Mouse (Mus musculus) cerebral cortex, adult 2 months (tissue): ENCODE results near the gene Trim63.

ENCODE experiments used
- WGBS: fragments of 180-500 bp; shearing (Covaris S2); methylation state at CpG from one replicate; pipeline ENCODE4 v1.1.7; 2018; 5-methylcytosine and 5-hydroxymethylcytosine counted together

Gene Trim63

GRCm38 (mm10) chr4:134314876-134315275 is at the start of gene Trim63:
Gene Trim63, plus strand, starts transcription at chr4:134315120.
- WGBS = 60% methylated on average over 11 of the region's 11 CpGs

- 67% methylated on average over 9 of the region's 9 CpGs for WGBS
These were observed 48.9 kb upstream of the Trim63 start for GRCm38 (mm10) chr4:134265860-134266585.

DNA sequence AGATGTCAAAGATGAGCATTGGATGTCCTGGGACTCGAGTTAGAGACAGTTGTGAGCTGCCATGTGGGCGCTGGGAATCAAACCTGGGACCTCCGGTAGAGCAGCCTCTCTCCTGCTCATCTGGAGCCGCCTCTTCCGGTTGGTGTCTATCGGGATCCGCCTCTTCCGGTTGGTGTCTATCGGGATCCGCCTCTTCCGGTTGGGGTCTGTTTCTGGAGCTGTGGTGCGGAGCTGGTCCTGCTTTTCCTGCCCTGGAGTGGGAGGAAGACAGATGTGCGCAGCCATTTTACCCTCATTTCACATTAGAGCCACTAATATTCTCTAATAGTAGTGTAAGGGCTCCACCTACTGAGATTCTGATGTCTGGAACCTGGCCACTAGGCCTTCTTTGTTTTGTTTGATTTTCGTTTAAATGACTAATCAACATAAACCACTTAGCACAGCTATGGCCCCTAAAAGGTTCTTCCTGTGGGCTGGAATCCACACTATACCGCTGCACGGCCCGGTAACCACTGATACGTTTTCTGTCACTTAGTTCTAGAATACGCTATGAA is 46.7 kb upstream of the Trim63 start:
- WGBS = 82% methylated on average over 19 of the region's 19 CpGs

- WGBS = 92% methylated on average over 7 of the region's 7 CpGs
These were observed 42.9 kb upstream of the Trim63 start for GRCm38 (mm10) chr4:134271979-134272378.

- 36% methylated on average over 12 of the region's 13 CpGs for WGBS
These were observed 42.0 kb upstream of the Trim63 start for GRCm38 (mm10) chr4:134272731-134273416.

DNA sequence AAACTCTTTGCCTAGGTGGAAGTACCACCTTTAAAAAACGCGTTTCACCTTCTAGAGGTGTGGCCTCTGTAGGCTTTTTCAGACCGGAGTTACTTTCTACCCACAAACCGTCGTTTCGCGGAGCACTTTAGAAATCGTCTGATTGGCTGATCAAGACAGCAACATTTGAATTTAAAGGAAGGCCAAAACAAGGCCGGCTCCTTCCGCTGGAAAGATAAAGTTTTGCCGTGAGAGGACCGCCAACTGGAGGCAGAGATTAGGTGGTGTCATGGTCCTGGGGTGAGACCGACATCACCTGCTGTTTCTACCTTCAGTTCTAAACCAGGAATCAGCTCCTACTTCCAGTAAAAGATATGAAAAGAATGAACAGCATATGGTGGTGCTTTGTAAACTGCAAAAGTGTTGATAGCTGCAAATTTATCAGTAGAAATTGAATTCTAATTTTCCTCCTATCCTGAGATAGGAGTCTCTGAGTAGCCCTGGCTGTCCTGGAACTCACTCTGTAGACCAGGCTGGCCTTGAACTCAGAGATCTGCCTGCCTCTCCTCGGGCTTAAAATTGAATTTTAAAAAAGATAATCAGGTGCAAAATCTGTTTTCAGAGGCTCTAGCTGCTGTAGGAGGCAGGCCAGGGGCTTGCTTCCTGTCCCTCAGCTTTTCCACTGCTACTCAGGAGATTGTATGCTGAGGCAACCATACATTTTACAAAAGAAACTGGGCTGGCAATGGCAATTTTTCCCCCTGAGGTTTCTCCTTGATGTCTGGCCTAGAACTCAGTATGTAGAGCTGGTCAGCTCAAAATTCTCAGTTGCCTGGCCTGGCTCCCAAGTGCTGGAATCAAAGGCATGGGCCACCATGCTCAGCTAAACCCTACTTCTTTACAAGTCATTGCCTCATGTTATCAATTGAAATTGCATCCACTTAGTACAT is 41.2 kb upstream of the Trim63 start:
- WGBS = 12% methylated on average over 14 of the region's 14 CpGs

DNA sequence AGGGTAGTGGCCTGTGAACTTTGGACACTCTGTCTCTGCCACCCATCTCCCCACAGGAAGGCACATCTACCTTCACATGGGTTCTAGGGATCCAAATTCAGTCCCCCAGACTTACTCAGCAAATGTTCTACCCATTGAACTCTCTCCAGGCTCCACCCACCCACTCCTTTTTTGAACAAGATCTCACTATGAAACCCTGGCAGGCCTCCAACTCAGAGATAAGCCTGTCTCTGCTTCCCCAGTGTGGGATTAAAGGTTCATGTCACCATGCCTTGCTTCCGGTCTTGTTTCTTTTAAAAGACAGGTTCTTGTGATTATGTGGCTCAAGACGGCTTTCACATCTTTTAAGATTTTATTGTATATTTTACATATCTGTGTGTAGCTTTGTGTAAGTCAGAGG is 30.0 kb upstream of the Trim63 start:
- WGBS = 98% methylated on average over 2 of the region's 2 CpGs

- 2% methylated on average over 59 of the region's 59 CpGs for WGBS
These were observed 28.4 kb upstream of the Trim63 start for GRCm38 (mm10) chr4:134286226-134287167.

DNA sequence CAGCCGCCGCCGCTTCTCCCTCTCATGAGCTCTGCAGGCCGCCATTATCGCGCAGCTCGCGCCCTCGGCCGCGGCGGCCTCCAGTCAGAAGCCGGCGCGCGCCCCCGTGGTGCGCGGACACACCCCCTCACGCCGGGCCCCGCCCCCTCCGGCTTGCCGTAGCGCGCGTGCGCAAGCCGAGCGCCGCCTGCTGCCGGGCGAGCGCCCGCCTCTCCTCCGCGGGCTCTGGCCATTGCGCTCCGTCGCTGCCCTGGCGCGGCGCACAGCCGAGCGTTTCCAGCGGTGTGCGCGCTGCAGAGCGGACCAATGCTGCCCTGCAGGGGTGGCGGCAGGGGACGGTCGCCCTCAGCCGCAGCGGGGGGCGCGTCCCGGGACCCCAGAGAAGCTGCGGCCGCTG is 27.8 kb upstream of the Trim63 start:
- under 1% methylated on average over 57 of the region's 59 CpGs for WGBS

DNA sequence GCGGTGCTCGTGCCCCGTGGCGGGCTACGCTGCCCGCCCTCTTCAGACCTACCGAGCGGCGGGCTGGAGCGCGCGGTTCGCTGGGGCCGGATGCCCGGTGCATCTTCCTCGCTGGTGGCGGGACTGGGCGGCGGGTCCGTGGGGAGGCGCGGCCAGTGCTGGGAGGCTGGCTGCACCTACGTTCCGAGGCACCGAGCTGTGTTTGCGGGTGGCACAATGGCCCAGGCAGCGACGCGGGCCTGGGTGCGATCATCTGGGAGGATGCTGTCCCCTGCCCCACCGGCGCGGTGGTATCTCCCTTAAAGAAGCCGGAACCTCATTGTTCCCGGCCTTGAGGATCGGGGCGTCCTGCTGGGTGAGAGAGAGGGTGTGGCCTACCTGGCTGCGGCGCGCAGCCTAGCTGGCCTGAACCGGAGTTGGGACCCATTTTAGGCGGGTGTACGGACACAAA is 27.3 kb upstream of the Trim63 start, which contains the start of gene Pdik1l:
TSS of gene Pdik1l (minus strand) at position 321 of the 451 bp plus-strand sequence.
- under 1% methylated on average over 43 of the region's 43 CpGs for WGBS

DNA sequence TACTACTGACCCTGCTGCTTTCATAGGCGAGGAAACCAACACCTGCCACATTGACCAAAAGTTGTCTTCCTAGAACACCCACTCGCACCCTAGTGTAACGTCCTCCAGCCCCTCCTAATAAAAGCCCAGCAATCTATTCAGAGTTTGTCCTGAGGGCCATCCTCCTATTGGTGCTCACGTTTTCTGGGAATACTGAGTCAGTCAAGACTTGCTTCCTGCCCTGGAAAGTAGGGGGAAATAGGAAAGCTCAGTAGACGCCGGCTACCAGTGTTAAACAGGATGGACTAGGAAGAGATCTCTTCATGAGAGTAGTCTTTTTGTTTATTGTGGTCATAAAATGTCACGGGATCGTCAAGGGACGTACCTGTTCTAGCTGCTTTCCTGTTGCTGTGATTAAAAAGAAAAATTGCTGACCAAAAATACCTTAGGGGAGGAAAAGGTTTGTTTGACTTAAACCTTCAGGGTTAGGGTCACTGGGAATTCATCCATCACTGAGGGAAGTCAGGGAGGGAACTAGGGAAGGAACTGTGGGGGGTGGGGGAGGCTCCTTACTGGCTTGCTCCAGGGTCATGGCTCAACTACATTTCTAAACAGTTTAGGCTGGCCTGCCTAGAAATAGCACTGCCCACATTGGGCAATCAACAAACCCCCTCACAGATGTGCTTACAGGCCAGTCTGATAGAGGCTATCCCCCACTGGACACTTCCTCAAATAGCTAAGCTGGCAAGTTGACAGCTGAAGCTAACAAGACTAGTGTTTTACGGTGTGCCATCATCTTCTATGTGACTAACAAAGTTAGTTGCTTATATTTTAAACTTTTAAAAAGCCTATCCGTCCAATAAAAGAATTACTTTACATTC is 26.3 kb upstream of the Trim63 start:
- 45% methylated on average over 11 of the region's 11 CpGs for WGBS

- WGBS = 18% methylated on average over 7 of the region's 7 CpGs
These were observed 22.9 kb upstream of the Trim63 start for GRCm38 (mm10) chr4:134292067-134292466.

DNA sequence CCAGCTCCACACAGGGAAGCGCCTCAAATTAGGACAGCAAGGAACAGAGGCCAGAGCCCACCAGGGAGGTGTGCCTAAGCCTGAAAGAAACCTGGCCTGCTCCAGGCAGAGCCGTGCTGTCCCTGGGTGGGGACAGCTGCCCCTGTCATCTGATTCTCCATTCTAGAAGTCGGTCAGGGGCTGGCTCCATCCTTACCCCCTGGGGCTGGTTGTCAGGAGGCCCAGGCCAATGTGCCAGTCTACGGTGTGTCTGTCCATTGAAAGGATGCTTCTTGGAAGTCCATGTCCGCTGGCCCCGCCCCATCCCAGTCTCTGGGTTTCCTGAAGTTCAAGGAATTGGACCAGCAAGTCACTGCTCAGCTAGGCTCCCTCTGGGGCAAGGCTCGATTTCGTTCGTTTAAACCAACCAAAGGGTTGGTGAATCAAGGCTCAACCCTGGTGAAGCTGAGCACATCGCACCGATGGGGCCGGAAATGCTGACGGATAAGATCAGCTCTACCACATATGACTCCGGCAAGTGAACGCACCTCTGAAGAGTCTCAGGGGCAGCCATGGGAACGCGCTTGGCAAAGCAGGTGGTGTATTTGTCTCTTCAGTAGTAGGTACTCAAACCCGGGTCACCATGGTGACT is 21.7 kb upstream of the Trim63 start:
- WGBS = 75% methylated on average over 18 of the region's 18 CpGs

GRCm38 (mm10) chr4:134293692-134294163 is 21.2 kb upstream of the Trim63 start:
- WGBS = 69% methylated on average over 9 of the region's 9 CpGs

- 90% methylated on average over 4 of the region's 4 CpGs for WGBS
These were observed 18.8 kb upstream of the Trim63 start for GRCm38 (mm10) chr4:134296096-134296495.

- WGBS = 91% methylated on average over 4 of the region's 4 CpGs
These were observed 18.4 kb upstream of the Trim63 start for GRCm38 (mm10) chr4:134296523-134296922.

DNA sequence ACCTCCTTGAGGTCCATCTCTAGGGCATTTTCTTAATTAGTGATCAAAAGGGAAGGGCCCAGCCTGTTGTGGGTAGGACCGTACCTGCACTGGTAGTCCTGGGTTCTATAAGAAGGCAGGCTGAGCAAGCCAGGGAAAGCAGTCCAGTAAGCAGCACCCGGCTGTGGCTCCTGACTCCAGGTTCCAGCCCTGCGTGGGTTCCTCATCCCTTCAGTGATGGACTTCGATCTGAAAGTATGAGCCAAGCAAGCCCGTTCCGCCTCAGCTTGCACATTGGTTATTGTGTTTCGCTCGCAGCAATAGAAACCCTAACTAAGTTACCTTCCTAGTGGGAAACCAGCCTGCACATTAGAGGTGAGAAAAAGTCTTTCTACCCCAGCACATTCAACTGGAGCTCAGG is 17.6 kb upstream of the Trim63 start:
- 88% methylated on average over 8 of the region's 8 CpGs for WGBS

DNA sequence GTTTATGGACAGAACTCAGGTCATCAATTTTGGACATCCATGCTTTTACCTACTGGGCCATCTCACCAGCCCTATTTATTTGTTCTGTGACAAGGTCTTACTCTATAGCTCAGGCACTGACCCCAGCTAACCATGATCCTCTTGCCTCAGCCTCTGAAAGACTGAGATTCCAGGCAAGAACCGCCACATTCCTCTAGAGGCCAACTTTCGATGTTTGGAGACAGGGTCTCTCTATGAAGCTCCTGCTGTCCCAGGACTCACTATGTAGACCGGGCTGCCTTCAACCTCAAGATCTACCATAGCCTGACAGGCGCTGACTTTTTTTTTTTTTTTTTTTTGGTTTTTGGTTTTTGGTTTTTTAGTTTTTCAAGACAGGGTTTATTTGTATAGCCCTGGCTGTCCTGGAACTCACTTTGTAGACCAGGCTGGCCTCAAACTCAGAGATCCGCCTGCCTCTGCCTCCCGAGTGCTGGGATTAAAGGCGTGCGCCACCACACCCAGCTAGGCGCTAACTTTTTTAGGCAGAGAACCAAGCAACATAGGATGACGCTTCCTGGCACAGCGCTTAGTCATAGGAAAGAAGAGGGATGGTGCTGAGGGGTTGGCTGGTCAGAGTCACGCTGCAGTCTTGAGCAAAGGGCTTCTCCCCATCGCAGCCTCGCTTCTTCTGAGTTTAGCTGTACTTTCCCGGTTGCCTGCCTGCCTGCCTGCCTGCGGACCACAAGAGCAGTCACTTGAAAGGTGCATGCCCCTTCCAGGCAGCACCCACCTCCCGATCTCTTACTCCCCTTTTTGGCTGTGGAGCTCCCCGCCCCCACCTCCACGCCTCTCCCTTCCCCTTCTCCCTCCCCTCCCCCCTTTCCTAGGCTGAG is 16.1 kb upstream of the Trim63 start:
- WGBS = 71% methylated on average over 19 of the region's 19 CpGs
